Mouse (Mus musculus) myocyte (in vitro differentiated cells): ENCODE data around the gene Ntpcr.

Source experiments
- E2F4 ChIP-seq: IDR thresholded peaks from one replicate; pipeline ENCODE4 v1.6.1; 2011; ENCODE audit warnings: mild to moderate bottlenecking, control low read depth, moderate library complexity; ENCODE audit not compliant: insufficient read depth
- MAX ChIP-seq: IDR thresholded peaks from one replicate; pipeline ENCODE4 v1.6.1; 2011; ENCODE audit warnings: low read depth, mild to moderate bottlenecking, control low read depth
- MYOG ChIP-seq, 3 experiments: IDR thresholded peaks; one replicate each; pipeline ENCODE4 v1.6.1; 2011; ENCODE audit warnings: control low read depth in 2 of 3, low read depth in 2 of 3, mild to moderate bottlenecking in 2 of 3; ENCODE audit not compliant: insufficient read length in 2 of 3, control insufficient read depth in 1 of 3, insufficient read depth in 1 of 3
- POLR2A ChIP-seq: IDR thresholded peaks from one replicate; pipeline ENCODE4 v1.6.1; 2011; ENCODE audit warnings: low read depth, mild to moderate bottlenecking, control low read depth, moderate library complexity; ENCODE audit not compliant: insufficient read length
- SRF ChIP-seq: IDR thresholded peaks from one replicate; pipeline ENCODE4 v1.6.1; 2011; ENCODE audit warnings: low read depth; ENCODE audit not compliant: control insufficient read depth, insufficient read length
- TCF12 ChIP-seq: IDR thresholded peaks from one replicate; pipeline ENCODE4 v1.6.1; 2011; ENCODE audit warnings: mild to moderate bottlenecking, control low read depth; ENCODE audit not compliant: poor library complexity, insufficient read depth, severe bottlenecking

- TF ChIP-seq E2F4 (no peak), MAX (no peak), POLR2A (no peak), SRF (no peak), MYOG (IDR thresholded peaks at IDR 0.05; ENCODE audit: control insufficient read depth in 1 of 3, insufficient read depth in 1 of 3, insufficient read length in 2 of 3, low read depth in 2 of 3) (no peak), TCF12 (no peak)
These were observed 63.2 kb downstream of the Ntpcr start for GRCm38 (mm10) chr8:125792816-125793455.
